Mouse (Mus musculus) bone marrow macrophage, adult 2 months (primary cell): Measurements from ENCODE around the gene Luc7l3.

Source experiments
- CTCF ChIP-seq: IDR thresholded peaks from 2 replicates; pipeline ENCODE4 v1.5.1; 2012; ENCODE audit warnings: low read depth, mild to moderate bottlenecking, low read length, moderate library complexity
- POLR2A ChIP-seq: IDR thresholded peaks from 2 replicates; pipeline ENCODE4 v1.6.1; 2012; ENCODE audit warnings: mild to moderate bottlenecking, low read depth, low read length, borderline replicate concordance

- TF ChIP-seq POLR2A (no peak), CTCF (no peak)
Observed at GRCm38 (mm10) chr11:94287105-94287504, 34.7 kb downstream of the Luc7l3 start.
